Mouse (Mus musculus): Measurements from ENCODE around the gene Bik. TPM values are rescaled to one million over a fixed set of nuclear protein-coding genes. Genes with fewer than 3 reads are reported as not detected.

Gene Bik
- polyA plus RNA-seq, 1 experiment, result 3.7 TPM

DNA sequence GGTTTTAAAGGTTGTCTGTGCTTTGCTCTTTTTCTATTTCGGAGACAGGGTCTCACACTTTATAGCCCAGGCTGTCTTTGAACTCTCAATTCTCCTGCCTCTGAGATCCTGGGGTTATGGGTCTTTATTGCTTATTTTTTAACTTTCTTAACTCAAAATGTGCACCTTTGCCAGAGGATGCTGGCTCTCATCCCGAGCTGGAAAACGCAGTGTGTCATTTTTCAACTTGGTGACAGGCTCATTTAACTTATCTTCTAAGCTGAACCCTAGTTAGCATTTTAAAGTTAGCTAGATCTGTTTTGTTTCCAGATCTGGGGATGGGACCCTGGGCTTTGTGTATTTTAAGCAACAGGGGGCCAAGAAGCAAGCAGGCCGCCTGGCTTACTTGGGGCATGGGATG is 2.2 kb downstream of the Bik start:
- Histone ChIP-seq H3K4me3 (ENCODE audit: low read depth, low read length) (no peak overlapping the region), H3K27ac (ENCODE audit: insufficient read depth, low read length) (no peak overlapping the region), H3K36me3 (ENCODE audit: control insufficient read depth, insufficient read depth, low read length, poor library complexity, severe bottlenecking) (no peaks in the 10 kb centered on the region), H3K27me3 (ENCODE audit: control insufficient read depth, insufficient read depth, low read length, poor library complexity, severe bottlenecking) (no peaks in the 10 kb centered on the region), H3K9me3 (replicated peaks; ENCODE audit: control insufficient read depth, insufficient read depth, low read length, poor library complexity, severe bottlenecking) (no peaks in the 10 kb centered on the region), H3K4me1 (ENCODE audit: control insufficient read depth, insufficient read depth, low read length) (peaks cover 4% of the 10 kb centered on the region), H3K9ac (ENCODE audit: low read depth, poor library complexity, severe bottlenecking) (no peak overlapping the region)
- no peak for TF ChIP-seq EP300 (IDR thresholded peaks at IDR 0.05; ENCODE audit: insufficient read depth, low read depth, low read length)
- no peak for TF ChIP-seq POLR2A (IDR thresholded peaks at IDR 0.05; ENCODE audit: insufficient read depth, low read length)
- TF ChIP-seq CTCF (IDR thresholded peaks at IDR 0.05; ENCODE audit: low read depth, low read length), result no peak

DNA sequence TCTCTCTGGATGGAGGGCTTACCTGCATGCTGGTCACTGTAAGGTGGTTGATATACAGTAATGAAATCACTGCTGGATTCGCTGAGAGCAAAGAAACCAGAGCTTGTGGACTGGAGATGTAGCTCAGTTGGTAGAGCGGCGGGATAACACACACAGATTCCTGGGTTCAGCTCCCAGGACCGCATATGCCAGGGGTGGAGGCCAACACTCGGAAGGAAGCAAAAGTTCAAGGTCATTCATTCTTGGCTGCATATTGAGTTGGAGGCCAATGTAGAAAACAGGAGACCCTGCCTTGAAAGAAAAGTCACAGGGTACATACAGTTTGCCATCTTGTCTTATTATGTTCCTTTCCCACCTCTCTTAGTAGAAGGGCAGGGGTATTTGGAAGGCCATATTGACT is 3.1 kb downstream of the Bik start:
- no peak overlapping the region for H3K27ac ChIP-seq (ENCODE audit: insufficient read depth, low read length)
- H3K4me3 ChIP-seq (ENCODE audit: low read depth, low read length), result no peak overlapping the region
- no peaks in the 10 kb centered on the region for H3K9me3 ChIP-seq (replicated peaks; ENCODE audit: control insufficient read depth, insufficient read depth, low read length, poor library complexity, severe bottlenecking)
- no peaks in the 10 kb centered on the region for H3K36me3 ChIP-seq (ENCODE audit: control insufficient read depth, insufficient read depth, low read length, poor library complexity, severe bottlenecking)
- H3K27me3 ChIP-seq (ENCODE audit: control insufficient read depth, insufficient read depth, low read length, poor library complexity, severe bottlenecking), result no peaks in the 10 kb centered on the region
- H3K9ac ChIP-seq (ENCODE audit: low read depth, poor library complexity, severe bottlenecking), result no peak overlapping the region
- TF ChIP-seq POLR2A (IDR thresholded peaks at IDR 0.05; ENCODE audit: insufficient read depth, low read length) (no peak), CTCF (IDR thresholded peaks at IDR 0.05; ENCODE audit: low read depth, low read length) (no peak), EP300 (IDR thresholded peaks at IDR 0.05; ENCODE audit: insufficient read depth, low read depth, low read length) (no peak)
- H3K4me1 ChIP-seq (ENCODE audit: control insufficient read depth, insufficient read depth, low read length), result peaks cover 6% of the 10 kb centered on the region

DNA sequence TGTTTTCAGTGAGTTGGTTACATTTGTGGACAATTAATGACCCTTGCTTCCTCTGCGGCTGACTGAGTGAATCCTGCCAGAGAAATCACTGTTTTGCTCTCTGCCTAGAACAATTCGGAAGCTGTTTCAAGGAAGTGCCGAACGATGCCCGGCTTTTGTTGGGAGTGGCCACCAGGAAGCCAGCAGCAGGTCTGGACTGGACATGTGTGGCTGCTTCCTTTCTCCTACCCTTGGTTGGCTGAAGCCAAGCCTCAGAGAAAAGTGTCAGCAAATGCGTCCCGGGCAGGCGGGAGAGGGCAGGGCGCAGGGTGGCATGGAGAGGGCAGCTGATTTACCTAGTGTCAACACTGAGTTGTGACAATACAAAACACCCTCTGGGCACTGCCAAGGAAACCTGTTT is 3.6 kb downstream of the Bik start:
- Histone ChIP-seq H3K27ac (ENCODE audit: insufficient read depth, low read length) (no peak overlapping the region), H3K27me3 (ENCODE audit: control insufficient read depth, insufficient read depth, low read length, poor library complexity, severe bottlenecking) (no peaks in the 10 kb centered on the region)

DNA sequence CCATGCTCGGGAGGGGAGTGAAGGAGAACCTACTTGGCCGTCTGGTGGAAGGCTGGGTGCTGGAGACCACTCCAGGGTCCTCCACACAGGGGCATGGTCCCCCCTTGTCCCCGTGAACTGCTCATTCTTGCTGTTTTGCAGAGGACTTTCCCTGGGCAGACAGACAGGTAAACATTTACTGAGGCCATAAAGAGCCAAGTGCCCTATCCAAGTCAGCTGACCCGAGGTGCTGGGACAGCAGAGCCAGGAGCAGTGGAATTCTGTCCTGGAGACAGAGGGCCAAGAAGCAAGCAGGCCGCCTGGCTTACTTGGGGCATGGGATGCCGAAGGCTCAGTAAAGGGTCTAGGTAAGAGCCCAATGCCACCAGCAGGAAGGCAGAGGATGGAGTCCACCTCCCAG is 4.0 kb downstream of the Bik start:
- no peak overlapping the region for H3K9ac ChIP-seq (ENCODE audit: low read depth, poor library complexity, severe bottlenecking)
- no peaks in the 10 kb centered on the region for H3K9me3 ChIP-seq (replicated peaks; ENCODE audit: control insufficient read depth, insufficient read depth, low read length, poor library complexity, severe bottlenecking)
- H3K36me3 ChIP-seq (ENCODE audit: control insufficient read depth, insufficient read depth, low read length, poor library complexity, severe bottlenecking), result no peaks in the 10 kb centered on the region
- no peak for TF ChIP-seq CTCF (IDR thresholded peaks at IDR 0.05; ENCODE audit: low read depth, low read length)
- no peak for TF ChIP-seq POLR2A (IDR thresholded peaks at IDR 0.05; ENCODE audit: insufficient read depth, low read length)
- no peak for TF ChIP-seq EP300 (IDR thresholded peaks at IDR 0.05; ENCODE audit: insufficient read depth, low read depth, low read length)
- no peak overlapping the region for H3K27ac ChIP-seq (ENCODE audit: insufficient read depth, low read length)
- no peaks in the 10 kb centered on the region for H3K27me3 ChIP-seq (ENCODE audit: control insufficient read depth, insufficient read depth, low read length, poor library complexity, severe bottlenecking)
- H3K4me3 ChIP-seq (ENCODE audit: low read depth, low read length), result no peak overlapping the region
- peaks cover 10% of the 10 kb centered on the region for H3K4me1 ChIP-seq (ENCODE audit: control insufficient read depth, insufficient read depth, low read length)

More for the DNA sequence above, 3.6 kb downstream of the Bik start:
- Histone ChIP-seq H3K4me3 (ENCODE audit: low read depth, low read length) (no peak overlapping the region), H3K9ac (ENCODE audit: low read depth, poor library complexity, severe bottlenecking) (no peak overlapping the region), H3K4me1 (ENCODE audit: control insufficient read depth, insufficient read depth, low read length) (peaks cover 8% of the 10 kb centered on the region), H3K36me3 (ENCODE audit: control insufficient read depth, insufficient read depth, low read length, poor library complexity, severe bottlenecking) (no peaks in the 10 kb centered on the region), H3K9me3 (replicated peaks; ENCODE audit: control insufficient read depth, insufficient read depth, low read length, poor library complexity, severe bottlenecking) (no peaks in the 10 kb centered on the region)
- TF ChIP-seq POLR2A (IDR thresholded peaks at IDR 0.05; ENCODE audit: insufficient read depth, low read length) (no peak), EP300 (IDR thresholded peaks at IDR 0.05; ENCODE audit: insufficient read depth, low read depth, low read length) (no peak)

DNA sequence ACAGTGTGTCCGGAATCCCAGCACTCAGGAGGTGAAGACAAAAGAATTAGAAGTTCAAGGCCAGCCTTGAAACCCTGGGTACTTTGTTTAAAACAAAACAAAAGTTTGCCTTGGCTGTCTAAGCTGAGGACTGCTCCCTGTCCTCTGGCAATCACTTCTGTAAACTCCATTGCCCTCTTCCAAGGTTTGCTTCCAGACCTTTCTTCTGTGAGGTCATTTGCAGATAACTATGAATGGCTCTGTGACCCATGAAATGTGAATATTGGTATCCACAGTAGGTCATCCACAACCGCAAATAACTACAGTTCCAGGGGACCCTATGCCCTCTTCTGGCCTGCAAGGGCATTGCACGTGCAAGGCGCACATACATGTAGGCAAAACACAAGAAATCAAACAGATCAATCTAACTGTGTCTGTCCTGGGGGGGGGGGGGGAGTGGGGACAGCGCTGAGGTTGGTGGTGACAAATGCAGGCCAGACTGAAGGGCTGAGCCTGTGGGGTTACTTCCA is 5.4 kb downstream of the Bik start:
- no peak overlapping the region for H3K9ac ChIP-seq (ENCODE audit: low read depth, poor library complexity, severe bottlenecking)
- H3K36me3 ChIP-seq (ENCODE audit: control insufficient read depth, insufficient read depth, low read length, poor library complexity, severe bottlenecking), result no peaks in the 10 kb centered on the region
- H3K27ac ChIP-seq (ENCODE audit: insufficient read depth, low read length), result no peak overlapping the region
- H3K4me1 ChIP-seq (ENCODE audit: control insufficient read depth, insufficient read depth, low read length), result peaks cover 10% of the 10 kb centered on the region
- no peak overlapping the region for H3K4me3 ChIP-seq (ENCODE audit: low read depth, low read length)
- H3K27me3 ChIP-seq (ENCODE audit: control insufficient read depth, insufficient read depth, low read length, poor library complexity, severe bottlenecking), result no peaks in the 10 kb centered on the region
- TF ChIP-seq EP300 (IDR thresholded peaks at IDR 0.05; ENCODE audit: insufficient read depth, low read depth, low read length) (no peak), CTCF (IDR thresholded peaks at IDR 0.05; ENCODE audit: low read depth, low read length) (peak; percentile 60)
- H3K9me3 ChIP-seq (replicated peaks; ENCODE audit: control insufficient read depth, insufficient read depth, low read length, poor library complexity, severe bottlenecking), result no peaks in the 10 kb centered on the region

DNA sequence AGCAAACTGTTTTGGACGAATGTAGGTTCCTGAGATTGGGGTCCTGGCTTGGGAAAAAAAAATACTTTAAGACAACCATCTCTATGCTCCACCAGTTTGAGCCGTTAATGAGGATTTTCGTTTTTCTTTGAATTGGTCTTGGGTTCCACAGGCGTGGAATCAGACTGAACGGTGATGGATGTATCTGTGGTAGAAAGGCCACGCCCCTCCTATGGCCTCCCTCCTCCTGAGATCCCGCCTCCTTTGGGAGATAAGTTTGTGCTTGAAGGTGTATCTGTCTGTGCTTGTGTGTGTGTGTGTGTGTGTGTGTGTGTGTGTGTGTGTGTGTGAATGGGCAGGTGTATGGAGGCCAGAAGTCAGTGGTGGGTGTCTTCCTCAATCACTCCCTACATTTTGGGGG is 5.9 kb downstream of the Bik start:
- TF ChIP-seq CTCF (IDR thresholded peaks at IDR 0.05; ENCODE audit: low read depth, low read length), result no peak
- TF ChIP-seq POLR2A (IDR thresholded peaks at IDR 0.05; ENCODE audit: insufficient read depth, low read length), result no peak
- no peak for TF ChIP-seq EP300 (IDR thresholded peaks at IDR 0.05; ENCODE audit: insufficient read depth, low read depth, low read length)
- no peak overlapping the region for H3K4me3 ChIP-seq (ENCODE audit: low read depth, low read length)
- H3K27ac ChIP-seq (ENCODE audit: insufficient read depth, low read length), result no peak overlapping the region
- H3K27me3 ChIP-seq (ENCODE audit: control insufficient read depth, insufficient read depth, low read length, poor library complexity, severe bottlenecking), result no peaks in the 10 kb centered on the region
- no peak overlapping the region for H3K9ac ChIP-seq (ENCODE audit: low read depth, poor library complexity, severe bottlenecking)
- no peaks in the 10 kb centered on the region for H3K36me3 ChIP-seq (ENCODE audit: control insufficient read depth, insufficient read depth, low read length, poor library complexity, severe bottlenecking)
- H3K9me3 ChIP-seq (replicated peaks; ENCODE audit: control insufficient read depth, insufficient read depth, low read length, poor library complexity, severe bottlenecking), result no peaks in the 10 kb centered on the region
- H3K4me1 ChIP-seq (ENCODE audit: control insufficient read depth, insufficient read depth, low read length), result peaks cover 10% of the 10 kb centered on the region

All from ES-Bruce4 (cell line).